Mouse (Mus musculus) lung, postnatal 0 days (tissue): ENCODE results near the gene Nostrin.
A peak's percentile ranks its signal among the peaks of the same experiment; 100 is the strongest.

Experiments used
- CTCF ChIP-seq: IDR thresholded peaks from 2 replicates; pipeline ENCODE4 v1.5.1; 2016; ENCODE audit warnings: antibody characterized with exemption, mild to moderate bottlenecking
- EP300 ChIP-seq: IDR thresholded peaks from 2 replicates; pipeline ENCODE4 v1.6.1; 2016; ENCODE audit warnings: antibody characterized with exemption, mild to moderate bottlenecking, control low read depth

- TF ChIP-seq CTCF, result 0 out of 2 replicates have a peak, but pooled peaks have one; percentile 16
- TF ChIP-seq EP300, result peak; percentile 47; the same call in 1 of the 2 replicates
Measured at GRCm38 (mm10) chr2:69128921-69129395, 6.6 kb upstream of the Nostrin start.
